Mouse (Mus musculus): ENCODE measurements around the gene Rapgef5.
A peak's percentile ranks its signal among the peaks of the same experiment; 100 is the strongest.

The Rapgef5 gene

DNA sequence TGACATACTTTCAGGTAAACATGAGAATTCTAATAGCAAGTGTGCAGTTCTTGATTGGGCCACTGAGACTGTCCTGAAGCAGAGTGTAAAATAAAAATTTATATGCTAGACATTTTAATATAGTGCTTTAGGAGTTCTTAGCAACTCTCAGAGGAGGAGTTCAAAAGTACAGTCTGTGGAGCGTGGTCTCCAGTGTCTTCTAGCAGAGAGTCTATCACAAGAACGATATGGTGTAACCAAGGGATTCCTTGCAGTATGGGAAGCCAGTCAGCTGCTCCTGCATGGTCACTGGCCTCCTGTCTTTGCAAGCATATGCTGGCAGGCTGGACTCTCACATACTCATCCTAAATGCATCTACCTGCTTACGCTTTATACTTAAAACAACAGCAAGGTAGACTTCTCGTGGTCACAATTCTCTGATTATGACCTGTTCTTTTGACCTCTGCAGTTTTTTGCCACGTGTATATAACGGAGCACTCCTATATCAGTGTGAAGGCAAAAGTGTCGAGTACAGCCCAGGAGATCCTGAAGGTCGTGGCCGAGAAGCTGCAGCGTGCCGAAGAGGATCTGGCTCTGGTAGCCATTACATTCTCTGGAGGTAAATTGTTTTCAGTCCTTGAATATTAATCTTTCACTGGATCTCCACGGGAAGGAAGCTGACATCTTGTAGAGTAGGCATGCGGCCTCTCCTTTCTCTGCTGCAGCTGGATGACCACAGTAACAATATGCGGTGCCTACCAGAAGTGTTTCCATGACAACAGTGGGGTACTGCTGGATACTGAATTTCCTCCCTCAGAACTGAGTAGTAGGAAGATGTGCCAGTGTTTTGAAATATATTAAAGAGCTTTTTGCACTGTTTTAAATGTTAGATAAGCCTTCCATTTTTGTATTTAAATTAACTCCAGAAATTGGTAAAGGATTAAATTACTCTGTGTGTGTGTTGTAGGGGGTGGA is 204.8 kb downstream of the Rapgef5 start:
- no peak for DNase-seq (ENCODE audit: low spot score)

- DNase-seq (ENCODE audit: low spot score) = no peak
Measured at GRCm38 (mm10) chr12:117721748-117722150, 205.5 kb downstream of the Rapgef5 start.

GRCm38 (mm10) chr12:117725011-117725410 is 208.7 kb downstream of the Rapgef5 start:
- DNase-seq (ENCODE audit: low spot score) = no peak

DNA sequence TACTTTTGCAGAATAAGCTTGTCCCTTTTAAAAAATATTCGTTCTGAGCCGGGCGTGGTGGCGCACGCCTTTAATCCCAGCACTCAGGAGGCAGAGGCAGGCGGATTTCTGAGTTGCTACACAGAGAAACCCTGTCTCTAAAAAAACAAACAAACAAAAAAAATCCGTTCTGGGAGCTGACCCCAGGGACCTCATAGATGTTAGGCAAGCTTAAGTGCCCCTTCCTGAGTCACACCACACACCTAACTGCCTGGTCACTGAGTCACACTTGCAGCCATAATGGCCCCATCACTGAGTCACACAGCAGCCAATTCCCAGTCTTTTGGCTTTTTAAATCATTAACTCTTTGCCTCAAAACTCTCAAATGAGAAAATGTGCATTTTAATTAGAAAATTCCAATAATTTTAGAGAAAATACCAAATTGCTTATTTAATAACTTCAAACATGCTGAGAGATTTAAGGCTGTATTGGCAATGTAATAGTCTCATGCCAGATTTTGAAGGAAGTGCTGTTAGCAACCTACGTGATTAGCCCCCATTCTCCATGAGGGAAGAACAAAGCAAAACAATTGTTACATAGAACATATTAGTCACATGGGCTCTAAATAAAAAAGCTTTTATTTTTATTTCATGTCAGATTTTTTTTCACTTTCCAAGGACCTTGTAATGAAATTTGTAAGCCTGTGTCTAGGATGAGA is 211.3 kb downstream of the Rapgef5 start:
- DNase-seq (ENCODE audit: low spot score) = no peak

- no peak for DNase-seq (ENCODE audit: low spot score)
Measured at GRCm38 (mm10) chr12:117728178-117728611, 211.9 kb downstream of the Rapgef5 start.

- no peak for DNase-seq (ENCODE audit: low spot score)
Measured at GRCm38 (mm10) chr12:117733611-117734010, 217.3 kb downstream of the Rapgef5 start.

- no peak for DNase-seq (ENCODE audit: low spot score)
Measured at GRCm38 (mm10) chr12:117736130-117736529, 219.9 kb downstream of the Rapgef5 start.

- DNase-seq (ENCODE audit: low spot score) = no peak
Measured at GRCm38 (mm10) chr12:117736928-117737327, 220.6 kb downstream of the Rapgef5 start.

DNA sequence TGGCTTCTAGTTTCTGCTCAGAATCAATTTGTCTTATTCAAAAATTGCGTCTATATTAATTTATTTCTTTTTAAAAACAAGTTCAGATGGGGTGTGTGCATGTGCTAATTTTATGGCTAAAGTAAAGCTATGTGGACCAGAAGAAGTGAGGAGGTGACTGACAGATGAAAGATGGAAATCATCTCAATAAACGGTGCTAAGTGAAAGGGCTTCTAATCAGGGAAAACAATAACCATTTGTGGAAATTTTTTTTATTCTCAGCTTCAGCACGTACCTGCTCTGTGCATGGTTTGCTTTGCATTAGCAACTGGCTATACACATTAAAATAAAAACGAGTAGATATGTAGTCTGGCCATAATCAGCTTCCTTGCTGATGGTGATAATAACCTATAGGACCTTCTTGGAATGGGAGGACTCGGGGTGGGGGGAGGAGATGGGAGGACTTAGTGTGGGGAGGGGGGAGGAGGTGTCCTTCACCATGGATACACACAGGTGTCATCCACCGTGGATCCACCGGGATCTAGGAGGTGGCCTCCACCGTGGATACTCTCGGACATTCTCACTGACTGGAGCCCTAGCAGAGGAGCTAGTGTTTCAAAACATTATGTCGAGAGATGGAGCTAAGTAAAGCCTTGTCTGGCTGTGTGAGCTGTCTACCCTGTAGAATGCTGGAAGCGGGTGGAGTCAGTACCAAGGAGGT is 221.2 kb downstream of the Rapgef5 start:
- DNase-seq (ENCODE audit: low spot score) = no peak

GRCm38 (mm10) chr12:117742487-117742886 is 226.2 kb downstream of the Rapgef5 start:
- DNase-seq (ENCODE audit: low spot score) = no peak

GRCm38 (mm10) chr12:117744580-117745483 is 228.6 kb downstream of the Rapgef5 start:
- DNase-seq (ENCODE audit: low spot score) = no peak

DNA sequence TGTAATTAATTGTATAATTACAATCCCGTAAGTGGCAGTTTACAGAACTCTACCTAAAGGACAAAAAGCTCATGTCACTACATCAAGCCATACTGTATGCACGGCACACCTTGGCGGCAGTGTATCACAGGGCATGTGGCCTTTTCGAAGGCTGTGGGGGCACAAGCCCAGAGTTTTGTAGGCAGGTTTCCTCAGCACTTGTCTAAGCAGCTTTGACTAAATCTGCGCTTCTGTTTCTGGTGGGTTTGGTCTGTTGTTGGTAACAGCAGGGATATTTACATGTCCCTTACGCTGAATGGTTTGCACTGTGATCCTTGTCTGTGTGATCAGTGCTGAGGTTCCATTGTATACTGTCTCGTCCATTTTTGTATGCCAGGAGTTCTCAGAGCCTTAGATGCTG is 230.3 kb downstream of the Rapgef5 start:
- no peak for DNase-seq (ENCODE audit: low spot score)

- no peak for DNase-seq (ENCODE audit: low spot score)
Measured at GRCm38 (mm10) chr12:117751045-117751444, 234.8 kb downstream of the Rapgef5 start.

DNA sequence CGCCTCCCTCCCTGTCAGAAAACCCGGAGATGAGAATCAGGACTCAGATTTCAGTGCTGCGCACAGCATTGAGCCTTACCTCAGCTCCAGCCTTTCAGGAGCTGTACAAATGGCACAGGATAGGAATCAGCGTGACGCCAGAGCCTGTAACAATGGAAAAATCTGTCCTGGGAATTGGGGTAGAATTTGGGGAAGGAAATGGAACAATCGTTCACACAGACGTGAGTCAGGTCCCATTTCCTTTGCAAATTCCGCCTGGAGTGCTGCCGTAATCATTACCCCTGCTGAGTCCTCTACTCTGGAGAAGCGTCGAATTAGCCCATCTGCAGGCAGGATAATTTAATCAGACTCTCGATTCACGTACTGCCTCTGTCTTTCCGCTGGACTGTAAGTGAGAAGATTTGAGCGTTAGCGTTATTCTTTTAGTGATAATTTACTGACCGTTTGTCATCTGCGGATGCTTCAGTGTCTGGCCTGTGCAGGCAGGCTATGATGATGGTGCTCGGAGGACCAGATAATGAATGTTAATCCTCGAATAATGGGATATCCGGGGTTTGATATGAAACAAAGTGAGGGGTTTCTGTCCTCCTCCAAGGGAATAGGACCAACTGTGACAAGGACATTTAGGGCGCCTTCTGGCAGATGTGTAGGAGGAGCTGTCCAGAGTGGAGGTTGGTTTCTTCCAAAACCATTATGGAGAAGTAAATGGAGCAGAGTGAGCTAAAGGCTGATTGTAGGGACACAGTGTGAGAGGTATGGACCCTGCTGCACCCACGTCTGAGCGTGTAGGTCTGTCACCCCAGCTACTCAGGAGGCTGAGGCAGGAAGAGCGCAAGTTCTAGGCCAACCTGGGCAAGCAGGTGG is 235.5 kb downstream of the Rapgef5 start:
- no peak for DNase-seq (ENCODE audit: low spot score)

DNA sequence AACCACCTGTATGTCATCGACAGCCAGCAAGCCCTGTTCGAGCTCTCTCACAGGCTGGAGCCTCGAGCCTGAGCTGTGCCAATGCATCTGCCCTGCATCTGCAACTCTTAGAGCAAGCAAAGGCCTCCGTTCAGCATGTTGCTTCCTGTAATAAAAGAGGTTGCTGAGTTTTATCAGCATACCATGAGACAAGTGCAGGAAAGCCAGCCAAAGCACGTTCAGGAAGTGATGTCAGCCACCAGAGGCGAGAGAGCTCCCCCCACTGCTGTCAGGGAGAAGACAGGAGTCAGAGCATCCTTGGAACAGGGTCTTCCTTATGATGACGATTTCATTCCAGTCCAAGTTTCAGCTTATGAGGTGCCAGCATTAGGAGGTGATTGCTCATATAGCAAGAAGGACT is 239.7 kb downstream of the Rapgef5 start:
- DNase-seq (ENCODE audit: low spot score) = no peak

DNA sequence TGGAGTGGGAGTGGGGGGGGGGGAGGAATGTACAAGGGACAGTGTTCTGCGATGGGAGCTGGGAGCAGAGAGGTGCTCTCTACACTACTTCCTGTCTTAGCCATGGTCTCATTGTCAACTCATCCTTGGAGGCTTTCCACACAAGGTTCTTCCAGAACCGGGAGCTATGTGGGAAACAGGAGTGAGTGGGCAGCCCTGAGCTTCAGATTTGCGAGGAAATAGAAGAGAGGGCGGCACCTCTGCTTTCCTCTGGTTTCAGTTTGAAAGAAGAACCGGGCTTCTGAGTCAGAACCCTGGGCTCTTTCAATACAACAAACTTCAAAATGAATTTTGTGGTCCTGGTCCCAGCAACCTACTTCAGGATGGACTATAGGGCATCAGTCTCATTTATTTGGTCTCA is 244.1 kb downstream of the Rapgef5 start:
- DNase-seq (ENCODE audit: low spot score) = no peak

- DNase-seq (ENCODE audit: low spot score) = no peak
Measured at GRCm38 (mm10) chr12:117760846-117761245, 244.6 kb downstream of the Rapgef5 start.

DNA sequence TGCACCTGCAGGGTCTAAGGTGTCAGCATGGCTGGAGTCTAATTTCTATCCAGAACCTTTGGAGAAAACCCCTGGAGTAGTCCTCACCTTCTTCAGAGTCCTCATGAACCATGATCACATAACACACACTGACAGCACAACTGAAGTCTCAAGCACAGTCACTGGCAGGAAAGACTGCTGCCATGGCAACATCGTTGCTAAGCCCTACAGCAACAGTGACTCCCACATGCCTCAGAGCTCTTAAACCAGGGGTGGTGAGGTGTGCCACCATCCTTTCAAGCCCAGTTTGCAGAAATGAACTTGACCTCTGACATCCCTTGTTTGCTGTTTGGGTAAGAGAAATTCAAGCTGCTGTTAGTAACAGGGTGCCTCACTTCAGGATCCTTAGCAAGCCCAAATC is 245.4 kb downstream of the Rapgef5 start:
- no peak for DNase-seq (ENCODE audit: low spot score)

DNA sequence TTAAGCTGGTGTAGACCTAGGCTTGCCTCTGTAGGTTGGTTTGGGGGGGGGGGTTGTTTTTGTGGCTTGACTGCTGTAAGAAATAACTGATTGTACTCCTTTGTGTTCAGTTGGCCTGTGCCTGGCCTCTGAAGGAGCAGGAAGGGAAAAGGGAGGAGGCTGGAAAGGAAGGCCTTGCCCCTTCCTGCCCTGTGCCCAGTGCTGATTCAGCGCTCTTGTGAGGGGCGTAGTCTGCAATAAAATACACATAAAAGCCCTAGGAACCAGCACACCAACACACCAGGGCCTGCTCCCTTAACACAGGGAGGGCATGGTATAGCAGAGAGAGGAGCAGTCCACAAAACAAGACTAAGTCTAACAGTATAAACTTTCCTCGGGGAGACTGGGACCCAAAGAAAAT is 247.0 kb downstream of the Rapgef5 start:
- no peak for DNase-seq (ENCODE audit: low spot score)

- peak; percentile 41 for DNase-seq (ENCODE audit: low spot score)
Measured at GRCm38 (mm10) chr12:117764839-117765238, 248.6 kb downstream of the Rapgef5 start.
